Mouse (Mus musculus): ENCODE results near the gene Arsk.

- no peak for TF ChIP-seq POLR2A (IDR thresholded peaks at IDR 0.05; ENCODE audit: low read depth, low read length)
- TF ChIP-seq CTCF (conservative IDR thresholded peaks at IDR 0.05; ENCODE audit: insufficient read depth, insufficient read length, low read depth, low read length): no peak
Observed at GRCm38 (mm10) chr13:76057267-76058069, 41.0 kb downstream of the Arsk start.
